Mouse (Mus musculus) stomach, embryonic 15.5 days (tissue): ENCODE measurements around the gene Slc45a2. TPM values are rescaled to one million over a fixed set of nuclear protein-coding genes. Genes with fewer than 3 reads are reported as not detected.

Source experiments
- ATAC-seq: fragments of 200-750 bp; cut with Nextera tagmentation; 2 replicates; pipeline ENCODE4 v1.8.0; 2017; ENCODE audit warnings: low read depth, moderate number of reproducible peaks, moderate TSS enrichment; ENCODE audit not compliant: insufficient read depth, low FRiP score
- H3K27ac ChIP-seq: fragments of 300-500 bp; sonication (generic); 2 replicates; pipeline ENCODE4 v1.5.1; 2015; ENCODE audit warnings: mild to moderate bottlenecking, inconsistent platforms
- H3K27me3 ChIP-seq: fragments of 300-500 bp; sonication (generic); replicated peaks from 2 replicates; pipeline ENCODE4 v1.6.1; 2015; ENCODE audit warnings: inconsistent platforms
- H3K36me3 ChIP-seq: fragments of 300-500 bp; sonication (generic); 2 replicates; pipeline ENCODE4 v1.6.1; 2015; ENCODE audit warnings: inconsistent platforms
- H3K4me1 ChIP-seq: fragments of 300-500 bp; sonication (generic); 2 replicates; pipeline ENCODE4 v1.6.1; 2015; ENCODE audit warnings: inconsistent platforms
- H3K4me2 ChIP-seq: fragments of 300-500 bp; sonication (generic); 2 replicates; pipeline ENCODE4 v1.6.1; 2015; ENCODE audit warnings: mild to moderate bottlenecking, inconsistent platforms
- H3K4me3 ChIP-seq: fragments of 300-500 bp; sonication (generic); replicated peaks from 2 replicates; pipeline ENCODE4 v1.5.1; 2015; ENCODE audit warnings: inconsistent platforms
- H3K9ac ChIP-seq: fragments of 300-500 bp; sonication (generic); 2 replicates; pipeline ENCODE4 v1.6.1; 2015; ENCODE audit warnings: inconsistent platforms
- H3K9me3 ChIP-seq: fragments of 300-500 bp; sonication (generic); 2 replicates; pipeline ENCODE4 v1.6.1; 2016; ENCODE audit warnings: inconsistent platforms
- WGBS: fragments of 180-500 bp; shearing (Covaris S2); methylation state at CpG from one replicate; pipeline ENCODE4 v1.1.7; 2015; 5-methylcytosine and 5-hydroxymethylcytosine counted together
- polyA plus RNA-seq: library from polyadenylated mRNA; unstranded; fragments of >200 nt; fragmentation: Nextera tagmentation; extraction: Ambion mirVana; gene quantifications from 2 replicates; pipeline ENCODE4 v1.2.1, GENCODE M21; 2015

Slc45a2 gene
- polyA plus RNA-seq, 1 experiment from 2014 or later = 0.05 TPM

DNA sequence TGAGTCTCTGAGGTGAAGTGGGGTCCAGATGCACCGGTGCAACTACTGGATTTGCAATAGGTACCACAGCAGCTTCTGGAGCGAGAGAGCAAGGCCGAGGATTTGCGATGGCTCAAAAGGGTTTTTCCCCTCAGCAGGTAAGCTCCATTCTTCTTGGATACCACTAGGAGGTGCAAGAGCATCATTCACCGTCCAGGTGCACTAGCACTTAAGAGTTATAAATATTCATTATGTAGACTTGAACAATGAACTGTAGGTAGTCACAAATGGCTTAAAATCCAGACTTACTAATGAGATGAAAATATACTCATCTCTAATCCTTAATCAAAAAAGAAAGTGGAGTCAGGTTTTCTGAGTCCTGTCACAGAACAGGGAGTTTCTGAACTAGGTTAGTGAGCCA is 8.2 kb downstream of the Slc45a2 start:
- ATAC-seq = no peak
- Histone ChIP-seq H3K9ac (no peak overlapping the region), H3K36me3 (no peaks in the 10 kb centered on the region), H3K9me3 (no peaks in the 10 kb centered on the region), H3K4me3 (no peak overlapping the region), H3K4me1 (no peaks in the 10 kb centered on the region), H3K4me2 (no peak overlapping the region), H3K27me3 (no peaks in the 10 kb centered on the region), H3K27ac (no peak overlapping the region)
- 22% methylated on average over 5 of the region's 5 CpGs for WGBS

DNA sequence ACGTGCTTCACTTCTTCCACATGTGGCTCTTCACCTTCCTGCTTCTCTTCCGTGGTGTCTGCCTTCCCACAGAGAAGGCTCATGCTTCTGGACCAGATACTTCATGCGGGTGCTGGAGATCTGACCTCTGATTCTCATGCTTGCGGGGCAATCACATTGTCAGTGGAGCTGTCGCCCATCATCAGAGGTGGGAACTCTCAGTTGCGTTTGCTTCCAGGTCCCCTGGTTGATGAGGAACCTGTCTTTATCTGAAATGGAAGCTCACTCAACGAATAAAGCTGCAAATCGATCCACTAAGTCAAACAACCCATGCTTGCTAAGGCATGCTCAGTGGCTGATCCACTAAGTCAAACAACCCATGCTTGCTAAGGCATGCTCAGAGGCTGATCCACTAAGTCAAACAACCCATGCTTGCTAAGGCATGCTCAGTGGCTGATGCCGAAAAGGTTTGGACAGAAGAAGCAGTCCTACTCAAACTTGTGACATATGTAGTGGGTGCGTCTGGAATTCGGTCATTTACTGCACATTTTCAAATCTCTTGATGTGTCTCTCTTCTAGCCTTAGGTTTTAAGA is 10.5 kb downstream of the Slc45a2 start:
- H3K36me3 ChIP-seq = no peaks in the 10 kb centered on the region
- no peak overlapping the region for H3K4me2 ChIP-seq
- no peaks in the 10 kb centered on the region for H3K27me3 ChIP-seq
- no peak overlapping the region for H3K4me3 ChIP-seq
- H3K4me1 ChIP-seq = no peaks in the 10 kb centered on the region
- H3K9me3 ChIP-seq = no peaks in the 10 kb centered on the region
- WGBS = 67% methylated on average over 11 of the region's 11 CpGs
- no peak overlapping the region for H3K9ac ChIP-seq
- 0 out of 2 replicates have a peak, but pooled peaks have one; percentile 47 for ATAC-seq
- H3K27ac ChIP-seq = no peak overlapping the region

GRCm38 (mm10) chr15:11014931-11015330 is 14.4 kb downstream of the Slc45a2 start:
- Histone ChIP-seq H3K36me3 (no peaks in the 10 kb centered on the region), H3K9ac (no peak overlapping the region), H3K27ac (no peak overlapping the region), H3K4me2 (no peak overlapping the region), H3K27me3 (no peaks in the 10 kb centered on the region), H3K4me1 (no peaks in the 10 kb centered on the region), H3K9me3 (no peaks in the 10 kb centered on the region), H3K4me3 (no peak overlapping the region)
- no peak for ATAC-seq
- WGBS = 56% methylated on average over 2 of the region's 2 CpGs

DNA sequence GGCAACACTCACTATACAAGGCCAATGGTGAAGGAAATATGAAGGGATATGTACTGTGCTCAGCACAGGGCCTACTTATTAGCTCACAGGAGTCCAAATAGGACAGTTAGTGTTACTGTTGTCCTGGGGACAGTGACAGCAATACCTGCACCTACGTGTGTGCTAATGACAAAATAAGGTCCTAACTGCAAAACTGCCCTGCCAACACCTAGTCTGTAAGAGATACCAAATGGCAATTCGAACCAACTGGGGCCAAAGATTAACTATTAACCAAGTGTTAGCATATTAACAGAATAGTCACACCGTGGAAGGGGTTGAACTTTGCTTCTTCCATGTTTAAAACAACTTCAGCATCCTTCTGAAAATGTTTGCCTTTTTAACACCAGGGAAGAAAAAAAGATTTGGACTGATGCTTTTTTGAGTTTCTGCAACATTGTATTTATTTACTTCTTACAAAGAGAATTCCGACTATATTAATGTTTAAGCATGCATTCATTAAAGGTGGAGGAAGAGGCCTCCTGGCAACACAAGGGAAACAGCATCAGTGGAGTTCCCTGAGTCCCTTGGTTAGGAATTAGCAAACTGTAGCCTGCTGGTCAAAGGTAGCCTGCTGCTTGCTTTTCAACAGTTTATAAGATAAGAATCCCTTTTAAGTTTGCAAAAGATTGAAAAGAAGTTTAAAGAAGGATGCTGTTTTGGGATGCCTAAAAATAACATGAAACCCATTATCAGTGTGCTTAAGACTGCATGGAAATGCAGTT is 26.5 kb downstream of the Slc45a2 start:
- Histone ChIP-seq H3K27me3 (no peaks in the 10 kb centered on the region), H3K4me2 (no peak overlapping the region), H3K27ac (no peak overlapping the region), H3K9ac (no peak overlapping the region), H3K4me3 (no peak overlapping the region), H3K9me3 (no peaks in the 10 kb centered on the region), H3K4me1 (no peaks in the 10 kb centered on the region), H3K36me3 (no peaks in the 10 kb centered on the region)
- peak; percentile 66; the same call in 1 of the 2 replicates for ATAC-seq
- WGBS = 50% methylated on average over 4 of the region's 4 CpGs

DNA sequence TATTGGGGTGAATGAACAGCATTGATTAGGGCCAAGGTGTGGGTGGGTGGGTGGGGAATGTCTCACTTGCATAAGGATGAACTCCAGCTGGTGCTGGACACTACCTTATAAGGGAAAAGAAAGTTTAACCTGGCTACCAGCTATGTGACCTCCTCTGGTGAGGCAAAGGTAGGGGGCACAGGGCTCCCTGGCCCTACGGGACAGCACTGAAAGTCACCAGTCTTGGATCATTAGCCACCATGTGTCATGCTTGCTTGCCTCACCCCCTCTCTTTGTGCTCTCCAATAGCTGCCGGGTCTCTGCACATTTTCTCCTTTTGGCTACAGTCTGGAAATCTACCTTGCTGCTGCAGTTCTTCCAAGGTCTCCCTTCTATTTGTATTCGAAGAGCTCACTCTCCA is 29.7 kb downstream of the Slc45a2 start:
- H3K9me3 ChIP-seq = no peaks in the 10 kb centered on the region
- H3K9ac ChIP-seq = no peak overlapping the region
- 75% methylated on average over 3 of the region's 3 CpGs for WGBS
- H3K4me3 ChIP-seq = no peak overlapping the region
- no peak overlapping the region for H3K27ac ChIP-seq
- H3K36me3 ChIP-seq = no peaks in the 10 kb centered on the region
- no peak overlapping the region for H3K4me2 ChIP-seq
- peaks cover 7% of the 10 kb centered on the region for H3K27me3 ChIP-seq
- no peak for ATAC-seq
- no peaks in the 10 kb centered on the region for H3K4me1 ChIP-seq

DNA sequence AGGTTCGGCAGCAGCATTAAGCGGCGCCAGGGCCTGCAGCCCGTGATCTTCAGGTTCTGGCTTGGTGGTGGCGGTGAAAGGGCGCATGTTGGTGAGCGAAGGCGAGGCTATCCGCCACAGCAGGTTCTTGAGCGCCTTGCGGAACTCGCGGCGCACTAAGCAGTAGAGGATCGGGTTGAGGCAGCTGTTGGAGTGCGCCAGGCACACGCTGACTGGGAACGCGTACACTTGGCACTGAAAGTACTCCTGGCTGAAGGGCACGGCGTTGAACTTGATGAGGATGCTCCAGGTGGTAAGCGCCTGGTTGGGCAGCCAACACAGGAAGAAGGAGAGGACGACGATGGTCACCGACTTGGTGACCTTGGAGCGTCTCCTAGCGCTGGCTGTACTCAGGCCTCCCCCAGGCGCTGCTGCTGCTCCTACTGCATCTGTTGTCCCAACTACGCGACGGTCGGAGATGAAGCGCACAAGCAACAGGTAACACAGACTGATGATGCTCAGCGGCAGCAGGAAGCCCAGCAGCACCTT is 35.5 kb downstream of the Slc45a2 start:
- H3K27me3 ChIP-seq = peaks cover 39% of the 10 kb centered on the region

GRCm38 (mm10) chr15:11036535-11037375 is 36.2 kb downstream of the Slc45a2 start:
- H3K36me3 ChIP-seq = no peaks in the 10 kb centered on the region
- peaks cover 18% of the 10 kb centered on the region for H3K4me1 ChIP-seq
- H3K9ac ChIP-seq = no peak overlapping the region
- peak overlapping the region; percentile 30 for H3K4me3 ChIP-seq
- no peak for ATAC-seq
- peaks cover 39% of the 10 kb centered on the region for H3K27me3 ChIP-seq
- WGBS = 4% methylated on average over 49 of the region's 49 CpGs
- H3K4me2 ChIP-seq = peak overlapping the region; percentile 59
- H3K9me3 ChIP-seq = no peaks in the 10 kb centered on the region
- no peak overlapping the region for H3K27ac ChIP-seq

More for the DNA sequence above, 35.5 kb downstream of the Slc45a2 start:
- Histone ChIP-seq H3K4me2 (peak overlapping the region; percentile 59), H3K4me3 (peak overlapping the region; percentile 30), H3K4me1 (peaks cover 18% of the 10 kb centered on the region), H3K27ac (no peak overlapping the region), H3K36me3 (no peaks in the 10 kb centered on the region), H3K9ac (no peak overlapping the region), H3K9me3 (no peaks in the 10 kb centered on the region)
- ATAC-seq = no peak
- 9% methylated on average over 34 of the region's 34 CpGs for WGBS

- Histone ChIP-seq H3K9me3 (no peaks in the 10 kb centered on the region), H3K9ac (no peak overlapping the region), H3K4me3 (peak overlapping the region; percentile 30), H3K27me3 (peaks cover 39% of the 10 kb centered on the region), H3K27ac (no peak overlapping the region), H3K36me3 (no peaks in the 10 kb centered on the region), H3K4me2 (peak overlapping the region; percentile 59), H3K4me1 (peaks cover 18% of the 10 kb centered on the region)
- no peak for ATAC-seq
- WGBS = 6% methylated on average over 8 of the region's 8 CpGs
Observed at GRCm38 (mm10) chr15:11037376-11037695, 36.8 kb downstream of the Slc45a2 start.

DNA sequence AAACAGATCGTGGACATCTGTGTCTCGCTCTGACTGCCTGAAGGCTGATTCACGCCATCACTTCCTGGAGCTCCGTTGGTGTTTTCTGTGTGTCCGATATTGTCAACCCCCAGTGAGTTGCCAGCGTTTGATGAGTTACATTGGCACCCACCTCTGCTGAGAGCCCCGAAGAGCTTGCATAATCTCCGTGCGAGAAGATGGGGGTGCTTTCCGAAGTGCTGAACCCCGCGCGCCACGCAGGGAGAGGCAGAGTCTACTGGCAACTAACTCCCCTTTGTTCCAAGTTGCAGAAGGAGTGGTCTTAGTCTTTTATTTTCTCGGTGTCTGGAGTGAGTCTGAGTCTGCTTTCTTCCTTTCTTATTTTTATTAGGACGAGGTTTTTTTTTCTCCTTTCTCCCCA is 37.2 kb downstream of the Slc45a2 start, which contains the start of gene Rxfp3:
Gene Rxfp3 (minus strand): TSS at position 281 of the 400 bp plus-strand sequence.
- Histone ChIP-seq H3K36me3 (no peaks in the 10 kb centered on the region), H3K4me2 (peak within 1 kb of the TSS; percentile 59), H3K4me1 (peaks cover 18% of the 10 kb centered on the region), H3K27ac (no peak within 1 kb of the TSS), H3K4me3 (peak within 1 kb of the TSS; percentile 30), H3K9ac (no peak within 1 kb of the TSS), H3K9me3 (no peaks in the 10 kb centered on the region), H3K27me3 (peaks cover 39% of the 10 kb centered on the region)
- WGBS = 5% methylated on average over 16 of the region's 16 CpGs
- no peak for ATAC-seq

- no peaks in the 10 kb centered on the region for H3K36me3 ChIP-seq
- H3K27ac ChIP-seq = no peak overlapping the region
- ATAC-seq = no peak
- no peaks in the 10 kb centered on the region for H3K9me3 ChIP-seq
- H3K4me2 ChIP-seq = no peak overlapping the region
- 2% methylated on average over 12 of the region's 12 CpGs for WGBS
- peaks cover 18% of the 10 kb centered on the region for H3K4me1 ChIP-seq
- H3K4me3 ChIP-seq = no peak overlapping the region
- no peak overlapping the region for H3K9ac ChIP-seq
- H3K27me3 ChIP-seq = peaks cover 39% of the 10 kb centered on the region
Observed at GRCm38 (mm10) chr15:11038476-11038875, 38.0 kb downstream of the Slc45a2 start.

DNA sequence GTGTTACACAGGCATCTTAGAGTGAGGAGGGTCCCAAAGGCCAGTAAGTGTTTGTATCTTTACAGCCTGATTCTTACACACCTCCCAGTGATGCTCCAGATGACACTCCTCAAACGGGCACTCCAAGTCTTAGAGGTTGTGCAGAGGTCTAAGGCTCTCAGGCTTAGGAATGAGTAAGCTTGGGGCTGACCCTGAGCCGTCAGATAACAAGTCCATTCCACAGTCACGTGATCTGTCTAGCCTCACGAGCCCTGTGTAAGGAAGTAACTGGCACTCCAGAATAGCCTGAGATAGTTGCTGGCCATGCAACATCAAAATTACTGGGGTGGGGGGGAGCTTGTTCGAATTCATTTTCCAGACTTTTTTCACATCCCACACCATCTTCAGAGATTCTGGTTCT is 39.5 kb downstream of the Slc45a2 start:
- Histone ChIP-seq H3K36me3 (no peaks in the 10 kb centered on the region), H3K9ac (no peak overlapping the region), H3K4me2 (no peak overlapping the region), H3K4me3 (no peak overlapping the region), H3K9me3 (no peaks in the 10 kb centered on the region), H3K4me1 (peaks cover 18% of the 10 kb centered on the region), H3K27ac (no peak overlapping the region), H3K27me3 (peaks cover 33% of the 10 kb centered on the region)
- 31% methylated on average over 5 of the region's 5 CpGs for WGBS
- no peak; the same call in 1 of the 2 replicates for ATAC-seq

- Histone ChIP-seq H3K27me3 (peaks cover 21% of the 10 kb centered on the region), H3K9ac (no peak overlapping the region), H3K27ac (no peak overlapping the region), H3K4me2 (no peak overlapping the region), H3K4me1 (peaks cover 14% of the 10 kb centered on the region), H3K36me3 (no peaks in the 10 kb centered on the region), H3K4me3 (no peak overlapping the region), H3K9me3 (no peaks in the 10 kb centered on the region)
- 76% methylated on average over 2 of the region's 2 CpGs for WGBS
- no peak for ATAC-seq
Observed at GRCm38 (mm10) chr15:11041229-11041628, 40.7 kb downstream of the Slc45a2 start.
